Mouse (Mus musculus) brain, embryonic 14.5 days (tissue): ENCODE measurements around the gene Inca1.

Experiments
- CTCF ChIP-seq: fragments of 200-500 bp; IDR thresholded peaks from 2 replicates; pipeline ENCODE4 v1.5.1; 2012; ENCODE audit warnings: inconsistent platforms, mild to moderate bottlenecking, moderate library complexity, borderline replicate concordance; ENCODE audit not compliant: insufficient read depth, insufficient read length; ENCODE audit errors: extremely low read depth
- POLR2A ChIP-seq: fragments of 200-500 bp; IDR thresholded peaks from 2 replicates; pipeline ENCODE4 v1.6.1; 2012; ENCODE audit warnings: mild to moderate bottlenecking, inconsistent platforms, borderline replicate concordance; ENCODE audit not compliant: poor library complexity, insufficient read depth, insufficient read length, severe bottlenecking; ENCODE audit errors: extremely low read depth

GRCm38 (mm10) chr11:70678092-70678491, 21.9 kb downstream of the Inca1 start:
- TF ChIP-seq POLR2A: no peak
- no peak for TF ChIP-seq CTCF
